Mouse (Mus musculus) hindbrain, embryonic 11.5 days (tissue): ENCODE data around the gene Unc93b1. TPM values are rescaled to one million over a fixed set of nuclear protein-coding genes. Genes with fewer than 3 reads are reported as not detected.
"Not testable (repeated sequence)": the region's sequence is repeated elsewhere in the genome, so short reads cannot be mapped to it uniquely, and the experiment has no call there.

Experiments
- ATAC-seq: fragments of 200-750 bp; cut with Nextera tagmentation; 2 replicates; pipeline ENCODE4 v1.8.0; 2017; ENCODE audit warnings: mild to moderate bottlenecking, moderate TSS enrichment, moderate library complexity; ENCODE audit not compliant: low FRiP score
- DNase-seq: peaks from one replicate; pipeline ENCODE4 v3.0.0-alpha.2; 2015; ENCODE audit warnings: low spot score
- H3K27ac ChIP-seq: fragments of 300-500 bp; sonication (generic); 2 replicates; pipeline ENCODE4 v1.5.1; 2014; ENCODE audit warnings: mild to moderate bottlenecking, low read depth, low read length
- H3K27me3 ChIP-seq: fragments of 300-500 bp; sonication (generic); 2 replicates; pipeline ENCODE4 v1.6.1; 2014; ENCODE audit warnings: mild to moderate bottlenecking, low read length, moderate library complexity, mixed read lengths; ENCODE audit not compliant: control insufficient read depth, insufficient read depth
- H3K36me3 ChIP-seq: fragments of 300-500 bp; sonication (generic); 2 replicates; pipeline ENCODE4 v1.6.1; 2014; ENCODE audit warnings: mild to moderate bottlenecking, low read length, moderate library complexity, mixed read lengths; ENCODE audit not compliant: control insufficient read depth, insufficient read depth
- H3K4me1 ChIP-seq: fragments of 300-500 bp; sonication (generic); replicated peaks from 2 replicates; pipeline ENCODE4 v1.6.1; 2014; ENCODE audit warnings: low read length, mixed read lengths; ENCODE audit not compliant: control insufficient read depth, insufficient read depth
- H3K4me2 ChIP-seq: fragments of 300-500 bp; sonication (generic); replicated peaks from 2 replicates; pipeline ENCODE4 v1.6.1; 2014; ENCODE audit warnings: mild to moderate bottlenecking, low read depth, low read length
- H3K4me3 ChIP-seq: fragments of 300-500 bp; sonication (generic); 2 replicates; pipeline ENCODE4 v1.5.1; 2014; ENCODE audit warnings: low read depth, low read length
- H3K9ac ChIP-seq: fragments of 300-500 bp; sonication (generic); 2 replicates; pipeline ENCODE4 v1.6.1; 2014; ENCODE audit warnings: low read depth, low read length
- H3K9me3 ChIP-seq: fragments of 300-500 bp; sonication (generic); 2 replicates; pipeline ENCODE4 v1.6.1; 2016; ENCODE audit warnings: low read length; ENCODE audit not compliant: control insufficient read depth
- WGBS: fragments of 180-500 bp; shearing (Covaris S2); extraction: QIAGEN DNeasy Blood & Tissue Kit; methylation state at CpG from one replicate; pipeline ENCODE4 v1.1.7; 2014; 5-methylcytosine and 5-hydroxymethylcytosine counted together
- polyA plus RNA-seq: library from polyadenylated mRNA; unstranded; fragments of >200 nt; fragmentation: Nextera tagmentation; extraction: Ambion mirVana; gene quantifications from 2 replicates; pipeline ENCODE4 v1.2.1, GENCODE M21; 2014

Unc93b1 gene
- polyA plus RNA-seq, 1 experiment from 2014 or later = 6.4 TPM

GRCm38 (mm10) chr19:3959030-3959429 lies 24.0 kb downstream of the Unc93b1 start:
- Histone ChIP-seq H3K4me2 (no peak overlapping the region), H3K4me1 (no peaks in the 10 kb centered on the region), H3K9ac (no peak overlapping the region), H3K36me3 (no peaks in the 10 kb centered on the region), H3K4me3 (no peak overlapping the region), H3K9me3 (no peaks in the 10 kb centered on the region), H3K27ac (no peak overlapping the region), H3K27me3 (no peaks in the 10 kb centered on the region)
- ATAC-seq (no peak), DNase-seq (no peak)

- no peak overlapping the region for H3K27ac ChIP-seq
- H3K9ac ChIP-seq = no peak overlapping the region
- no peaks in the 10 kb centered on the region for H3K36me3 ChIP-seq
- DNase-seq = no peak
- H3K4me2 ChIP-seq = no peak overlapping the region
- no peaks in the 10 kb centered on the region for H3K4me1 ChIP-seq
- 82% methylated on average over 5 of the region's 5 CpGs for WGBS
- H3K4me3 ChIP-seq = no peak overlapping the region
- H3K27me3 ChIP-seq = no peaks in the 10 kb centered on the region
- H3K9me3 ChIP-seq = no peaks in the 10 kb centered on the region
- ATAC-seq = no peak
Observed at GRCm38 (mm10) chr19:3960211-3960610, 25.2 kb downstream of the Unc93b1 start.

GRCm38 (mm10) chr19:3961805-3962204 lies 26.8 kb downstream of the Unc93b1 start:
- WGBS = 89% methylated on average over 6 of the region's 6 CpGs
- DNase-seq = not testable (repeated sequence)

GRCm38 (mm10) chr19:3962469-3962868 lies 27.5 kb downstream of the Unc93b1 start:
- ATAC-seq = no peak
- Histone ChIP-seq H3K27ac (no peak overlapping the region), H3K27me3 (no peaks in the 10 kb centered on the region), H3K4me3 (no peak overlapping the region), H3K4me1 (no peaks in the 10 kb centered on the region), H3K4me2 (no peak overlapping the region), H3K9me3 (no peaks in the 10 kb centered on the region), H3K9ac (no peak overlapping the region), H3K36me3 (no peaks in the 10 kb centered on the region)
- 29% methylated on average over 2 of the region's 2 CpGs for WGBS
- no peak for DNase-seq

More at GRCm38 (mm10) chr19:3961805-3962204, 26.8 kb downstream of the Unc93b1 start:
- not testable (repeated sequence) for H3K27me3 ChIP-seq, H3K9me3 ChIP-seq, H3K4me1 ChIP-seq, ATAC-seq, H3K4me3 ChIP-seq, H3K9ac ChIP-seq, H3K36me3 ChIP-seq, H3K4me2 ChIP-seq, H3K27ac ChIP-seq

GRCm38 (mm10) chr19:3964030-3964429 lies 29.0 kb downstream of the Unc93b1 start:
- no peak overlapping the region for H3K4me3 ChIP-seq
- no peaks in the 10 kb centered on the region for H3K9me3 ChIP-seq
- no peaks in the 10 kb centered on the region for H3K4me1 ChIP-seq
- H3K4me2 ChIP-seq = no peak overlapping the region
- no peak overlapping the region for H3K9ac ChIP-seq
- no peaks in the 10 kb centered on the region for H3K27me3 ChIP-seq
- DNase-seq (no peak), ATAC-seq (no peak)
- H3K27ac ChIP-seq = no peak overlapping the region
- no peaks in the 10 kb centered on the region for H3K36me3 ChIP-seq
- 72% methylated on average over 4 of the region's 4 CpGs for WGBS

- Histone ChIP-seq H3K9me3 (no peaks in the 10 kb centered on the region), H3K4me2 (no peak overlapping the region), H3K27ac (no peak overlapping the region), H3K4me1 (no peaks in the 10 kb centered on the region), H3K27me3 (no peaks in the 10 kb centered on the region), H3K9ac (no peak overlapping the region), H3K36me3 (no peaks in the 10 kb centered on the region), H3K4me3 (no peak overlapping the region)
- 71% methylated on average over 11 of the region's 11 CpGs for WGBS
- ATAC-seq = no peak
- no peak for DNase-seq
Observed at GRCm38 (mm10) chr19:3966330-3967075, 31.5 kb downstream of the Unc93b1 start.

- Histone ChIP-seq H3K27ac (no peak overlapping the region), H3K4me1 (no peaks in the 10 kb centered on the region), H3K27me3 (no peaks in the 10 kb centered on the region), H3K36me3 (no peaks in the 10 kb centered on the region), H3K4me3 (no peak overlapping the region), H3K9ac (no peak overlapping the region), H3K9me3 (no peaks in the 10 kb centered on the region), H3K4me2 (no peak overlapping the region)
- DNase-seq (no peak), ATAC-seq (no peak)
- WGBS = 72% methylated on average over 3 of the region's 3 CpGs
Observed at GRCm38 (mm10) chr19:3967258-3967657, 32.3 kb downstream of the Unc93b1 start.

- no peak within 1 kb of the TSS for H3K4me2 ChIP-seq
- no peak within 1 kb of the TSS for H3K27ac ChIP-seq
- H3K4me1 ChIP-seq = no peaks in the 10 kb centered on the region
- no peaks in the 10 kb centered on the region for H3K27me3 ChIP-seq
- DNase-seq (no peak), ATAC-seq (no peak)
- no peak within 1 kb of the TSS for H3K9ac ChIP-seq
- 47% methylated on average over 9 of the region's 9 CpGs for WGBS
- no peak within 1 kb of the TSS for H3K4me3 ChIP-seq
- no peaks in the 10 kb centered on the region for H3K36me3 ChIP-seq
- no peaks in the 10 kb centered on the region for H3K9me3 ChIP-seq
Observed at GRCm38 (mm10) chr19:3972229-3972628, 37.2 kb downstream of the Unc93b1 start, which contains the start of gene Aldh3b2. TSS of gene Aldh3b2 (plus strand) at chr19:3972328.

- 83% methylated on average over 6 of the region's 6 CpGs for WGBS
- H3K4me3 ChIP-seq, H3K4me1 ChIP-seq, H3K9ac ChIP-seq, H3K27me3 ChIP-seq, ATAC-seq, H3K36me3 ChIP-seq, H3K9me3 ChIP-seq, H3K4me2 ChIP-seq, DNase-seq, H3K27ac ChIP-seq: not testable (repeated sequence)
Observed at GRCm38 (mm10) chr19:3974608-3975007, 39.6 kb downstream of the Unc93b1 start.
